Mouse (Mus musculus): ENCODE results near the gene Bcar3.

- TF ChIP-seq POLR2A (IDR thresholded peaks at IDR 0.05; ENCODE audit: borderline replicate concordance, insufficient read depth, low read length): no peak
- no peak for TF ChIP-seq CTCF (IDR thresholded peaks at IDR 0.05; ENCODE audit: borderline replicate concordance, insufficient read depth, low read depth, low read length)
Observed at GRCm38 (mm10) chr3:122430780-122431497, 137.0 kb downstream of the Bcar3 start.

Measured in cerebellum, adult 2 months (tissue).